8 mouse cellular contexts compared by ENCODE assay signal in genomic region chr5:117313420-117313819, GRCm38 (mm10). TPM values are rescaled to one million over a fixed set of nuclear protein-coding genes. Genes with fewer than 3 reads are reported as not detected.
DNase-seq lines count a peak whose midpoint lies in the region; ATAC-seq and TF ChIP-seq lines count a peak whose summit lies in the region.

No protein-coding gene starts in this region.

- H3K9me3 ChIP-seq in heart, embryonic 10.5 days = no peaks in the 10 kb centered on the region
- no peaks in the 10 kb centered on the region for H3K9me3 ChIP-seq in lung, postnatal 0 days (ENCODE audit: low read length)

- no peaks in the 10 kb centered on the region for H3K36me3 ChIP-seq in heart, embryonic 10.5 days
- H3K36me3 ChIP-seq in lung, postnatal 0 days (ENCODE audit: insufficient read depth, low read length) = no peaks in the 10 kb centered on the region

- H3K27me3 ChIP-seq in heart, embryonic 10.5 days (ENCODE audit: insufficient read depth, poor library complexity, severe bottlenecking) = peaks cover 22% of the 10 kb centered on the region
- H3K27me3 ChIP-seq in lung, postnatal 0 days (replicated peaks; ENCODE audit: insufficient read depth, low read length) = no peaks in the 10 kb centered on the region

- H3K27ac ChIP-seq in heart, embryonic 10.5 days = no peak overlapping the region
- H3K27ac ChIP-seq in lung, postnatal 0 days (ENCODE audit: low read length) = peak overlapping the region; percentile 48
- no peak overlapping the region for H3K27ac ChIP-seq in layer of hippocampus, adult 2 months

- 15% methylated on average over 14 of the region's 14 CpGs for WGBS in heart, embryonic 10.5 days
- 10% methylated on average over 14 of the region's 14 CpGs for WGBS in lung, postnatal 0 days

- H3K9ac ChIP-seq in lung, postnatal 0 days (replicated peaks; ENCODE audit: low read depth) = no peak overlapping the region

- H3K4me1 ChIP-seq in heart, embryonic 10.5 days = peaks cover 18% of the 10 kb centered on the region
- H3K4me1 ChIP-seq in lung, postnatal 0 days (ENCODE audit: insufficient read depth, low read depth, low read length) = peaks cover 7% of the 10 kb centered on the region; the same call in 1 of the 2 replicates

- H3K4me2 ChIP-seq in lung, postnatal 0 days (replicated peaks; ENCODE audit: low read depth, low read length) = peak overlapping the region; percentile 47

- peak; percentile 49 for ATAC-seq in lung, postnatal 0 days

- no peak for TF ChIP-seq EP300 in lung, postnatal 0 days (IDR thresholded peaks at IDR 0.05)

- TF ChIP-seq CTCF in lung, postnatal 0 days (IDR thresholded peaks at IDR 0.05) = no peak
- TF ChIP-seq CTCF in layer of hippocampus, adult 2 months (conservative IDR thresholded peaks at IDR 0.05) = no peak

- H3K4me3 ChIP-seq in heart, embryonic 10.5 days = peak overlapping the region; percentile 41
- H3K4me3 ChIP-seq in lung, postnatal 0 days (ENCODE audit: low read depth, low read length) = peak overlapping the region; percentile 26
- no peak overlapping the region for H3K4me3 ChIP-seq in layer of hippocampus, adult 2 months

- DNase-seq in ES-CJ7 (ENCODE audit: low read depth, low spot score) = peak; percentile 66
- peak; percentile 43 for DNase-seq in c-Kit-positive CD71-positive TER-119-positive erythroid progenitor cells, embryonic 14.5 days (ENCODE audit: low spot score)
- DNase-seq in heart, embryonic 10.5 days (ENCODE audit: low spot score) = no peak
- peak; percentile 82 for DNase-seq in kidney, adult 9 months
- peak; percentile 80 for DNase-seq in lung, postnatal 0 days (ENCODE audit: low spot score)
- DNase-seq in spleen, postnatal 10 days (ENCODE audit: low spot score in 2 of 2) = peak; percentile 19 to 63
- DNase-seq in layer of hippocampus, adult 2 months (ENCODE audit: low spot score in 2 of 2) = no peak
- no peak for DNase-seq in left cerebral cortex, adult 9 months (ENCODE audit: low spot score in 2 of 2)

RNA-seq across cellular contexts. Expression of gene Vsig10, which starts 5.5 kb away (rescaled TPM):
- 5.4 and 5.8 TPM in 2 replicates for polyA plus RNA-seq in heart, embryonic 10.5 days (2016; fragmentation: Nextera tagmentation; extraction: Ambion mirVana)
- polyA plus RNA-seq in lung, postnatal 0 days (2015; fragmentation: Nextera tagmentation; extraction: Ambion mirVana) = 19.7 and 23.7 TPM in 2 replicates
- total RNA-seq in layer of hippocampus, adult 2 months (2021) = 1 to 10 TPM; 1.5 to 2.1 TPM

RNA-seq across cellular contexts. Expression of gene Pebp1, which starts 26.0 kb away (rescaled TPM):
- 614 and 687 TPM in 2 replicates for polyA plus RNA-seq in heart, embryonic 10.5 days (2016; fragmentation: Nextera tagmentation; extraction: Ambion mirVana)
- polyA plus RNA-seq in lung, postnatal 0 days (2015; fragmentation: Nextera tagmentation; extraction: Ambion mirVana) = 273 and 289 TPM in 2 replicates
- 100 to 1,000 TPM; 696 to 743 TPM for total RNA-seq in layer of hippocampus, adult 2 months (2021)

RNA-seq across cellular contexts. Expression of gene Wsb2, which starts 43.7 kb away (rescaled TPM):
- 79.6 and 88.4 TPM in 2 replicates for polyA plus RNA-seq in heart, embryonic 10.5 days (2016; fragmentation: Nextera tagmentation; extraction: Ambion mirVana)
- polyA plus RNA-seq in lung, postnatal 0 days (2015; fragmentation: Nextera tagmentation; extraction: Ambion mirVana) = 63.7 and 72.0 TPM in 2 replicates
- total RNA-seq in layer of hippocampus, adult 2 months (2021) = 100 to 1,000 TPM; 262 to 264 TPM

Comparison
In these comparisons a context has a peak if more than half of its experiments do, and no peak if none do; other contexts are left out.
1. DNase-seq: peak in ES-CJ7 (single experiment), c-Kit-positive CD71-positive TER-119-positive erythroid progenitor cells, embryonic 14.5 days (single experiment), kidney, adult 9 months (single experiment), lung, postnatal 0 days (single experiment) and spleen, postnatal 10 days (2 of 2); none in heart, embryonic 10.5 days (single experiment), layer of hippocampus, adult 2 months (0 of 2) and left cerebral cortex, adult 9 months (0 of 2).